Mouse (Mus musculus) heart, adult 8-10 months (tissue): Measurements from ENCODE around the gene Tmem104. TPM values are rescaled to one million over a fixed set of nuclear protein-coding genes. Genes with fewer than 3 reads are reported as not detected.
A peak's percentile ranks its signal among the peaks of the same experiment; 100 is the strongest.

Source experiments
- DNase-seq: peaks from one replicate; pipeline ENCODE4 v3.0.0; 2022; ENCODE audit warnings: low spot score
- total RNA-seq, 4 experiments: library from RNA; stranded (reverse); gene quantifications; 2 replicates each; pipeline ENCODE4 v1.2.4; 2022

Tmem104 gene
- total RNA-seq, 4 experiments from 2014 or later = 8.7 to 10.9 (median 9.1) TPM

- DNase-seq = no peak
Observed at GRCm38 (mm10) chr11:115198932-115199384, 11.7 kb downstream of the Tmem104 start.

DNA sequence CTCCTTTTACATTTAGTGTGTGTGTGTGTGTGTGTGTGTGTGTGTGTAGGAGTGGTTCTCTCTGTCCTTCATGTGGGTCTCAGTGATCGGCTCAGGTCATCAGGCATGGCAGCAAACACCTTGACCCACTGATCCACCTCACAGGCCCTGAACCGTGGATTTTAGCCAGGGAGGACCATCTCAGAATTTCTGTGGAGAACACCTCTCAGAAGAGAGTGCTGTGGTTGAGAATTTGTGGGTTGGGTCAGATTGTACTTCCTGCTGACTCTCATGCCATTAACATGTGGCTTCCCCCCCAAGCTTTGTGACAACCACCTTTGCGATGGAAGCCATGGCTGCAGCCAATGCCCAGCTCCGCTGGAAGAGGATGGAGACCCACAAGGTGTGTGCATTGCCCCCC is 13.2 kb downstream of the Tmem104 start:
- DNase-seq = no peak

DNA sequence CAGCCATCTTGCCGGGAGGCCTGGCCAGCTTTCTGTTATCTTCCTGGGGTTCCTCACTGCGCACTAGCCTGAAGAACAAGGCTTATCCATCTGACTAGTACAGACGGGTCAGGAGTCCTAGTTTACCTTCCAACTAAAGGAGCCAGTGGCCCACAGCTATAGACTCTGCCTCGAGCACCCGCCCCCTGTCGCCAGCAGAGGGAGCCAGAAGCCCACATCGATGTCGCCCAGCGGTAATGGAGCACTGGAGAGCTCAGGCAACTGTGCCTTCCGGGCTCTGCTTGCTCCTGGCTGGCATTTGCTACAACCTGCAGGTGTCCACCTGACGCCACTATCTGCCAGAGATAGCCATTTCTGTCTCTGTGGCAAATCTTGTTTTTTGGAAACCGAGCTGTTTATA is 15.0 kb downstream of the Tmem104 start:
- DNase-seq = peak; percentile 75

DNA sequence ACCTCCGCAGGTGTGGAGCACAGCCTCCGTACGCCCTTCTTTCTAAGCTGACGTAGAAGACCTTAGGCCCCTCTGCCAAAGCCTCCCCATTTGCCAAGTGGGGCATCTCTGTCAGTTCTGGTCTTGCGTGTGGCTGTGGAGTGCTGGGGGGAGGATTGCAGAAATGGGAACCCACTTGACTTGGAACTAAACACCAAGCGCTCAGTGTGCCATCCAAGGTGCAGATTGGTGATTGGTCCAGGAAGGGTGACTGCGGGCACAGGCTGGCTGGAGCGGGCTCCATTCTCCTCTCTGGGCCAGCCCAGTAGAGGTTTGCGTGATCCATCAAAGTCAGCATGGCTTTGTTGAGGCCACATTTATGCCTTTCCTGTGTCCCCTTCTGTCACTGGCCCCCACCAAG is 15.5 kb downstream of the Tmem104 start:
- no peak for DNase-seq

DNA sequence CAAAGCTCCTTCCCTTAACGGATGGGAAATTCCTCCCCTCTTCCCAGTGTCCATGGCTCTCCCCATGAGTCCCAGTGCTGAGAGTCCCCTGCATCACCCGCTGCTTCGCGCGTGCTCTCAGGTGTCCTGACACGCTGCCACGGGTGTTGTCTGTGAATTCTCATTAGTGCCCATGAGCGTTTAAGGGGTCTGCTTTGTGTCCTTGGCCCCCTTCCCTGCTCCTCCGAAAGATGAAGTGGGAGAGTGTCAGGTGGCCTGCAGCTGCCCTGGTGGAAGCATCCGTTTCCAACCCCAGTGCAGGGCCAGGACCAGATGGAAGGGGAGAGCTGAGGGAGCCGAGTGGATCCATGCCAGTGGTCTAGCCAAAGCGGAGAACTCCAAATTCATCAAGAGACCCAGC is 20.8 kb downstream of the Tmem104 start:
- no peak for DNase-seq

GRCm38 (mm10) chr11:115208776-115209732 is 21.8 kb downstream of the Tmem104 start:
- DNase-seq = no peak

- no peak for DNase-seq
Observed at GRCm38 (mm10) chr11:115209958-115210357, 22.7 kb downstream of the Tmem104 start.

DNA sequence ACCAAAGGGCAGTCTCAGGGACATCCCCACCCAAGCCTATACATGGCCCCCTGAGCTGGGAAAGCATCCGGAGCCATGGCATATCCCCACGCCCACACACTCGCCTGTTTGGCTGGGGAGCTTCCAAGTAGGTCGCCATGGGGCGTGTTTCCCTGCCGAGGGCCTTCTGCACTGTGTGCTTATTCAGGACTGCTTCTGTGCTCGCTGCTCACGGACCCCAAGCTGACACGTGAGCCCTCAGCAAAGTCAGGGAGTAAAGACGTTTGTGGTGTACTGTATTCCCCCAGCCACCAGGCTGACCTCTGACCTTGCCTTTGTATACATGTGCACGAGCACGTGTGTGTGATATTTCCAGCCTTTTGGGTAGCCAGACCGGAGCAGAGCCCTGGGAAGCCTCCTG is 24.8 kb downstream of the Tmem104 start:
- DNase-seq = no peak

DNA sequence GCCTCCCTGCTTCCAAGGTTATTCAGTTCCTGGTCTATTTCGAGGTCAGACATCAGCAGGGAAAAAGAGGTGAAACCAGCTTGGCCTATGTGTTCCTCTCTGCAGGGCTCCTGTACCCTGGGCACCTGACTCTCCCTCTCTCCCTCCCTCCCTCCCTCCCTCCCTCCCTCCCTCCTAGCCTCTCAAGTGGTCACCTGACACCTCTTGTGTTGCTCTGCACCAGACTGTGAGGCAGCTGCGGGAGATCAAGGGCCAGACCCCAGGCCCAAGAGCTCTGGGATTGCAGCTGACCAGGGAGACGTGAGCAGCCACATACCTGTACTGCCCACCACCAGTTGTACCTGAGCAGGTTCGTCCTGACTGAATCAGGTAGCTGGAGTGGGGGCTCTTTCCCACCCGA is 27.8 kb downstream of the Tmem104 start:
- no peak for DNase-seq

GRCm38 (mm10) chr11:115217439-115218410 is 30.4 kb downstream of the Tmem104 start:
- DNase-seq = no peak

GRCm38 (mm10) chr11:115219263-115219662 is 32.0 kb downstream of the Tmem104 start:
- DNase-seq = peak; percentile 59

- no peak for DNase-seq
Observed at GRCm38 (mm10) chr11:115219685-115220084, 32.4 kb downstream of the Tmem104 start.

GRCm38 (mm10) chr11:115222077-115222476 is 34.8 kb downstream of the Tmem104 start:
- DNase-seq = no peak

- DNase-seq = no peak
Observed at GRCm38 (mm10) chr11:115222570-115222969, 35.3 kb downstream of the Tmem104 start.

DNA sequence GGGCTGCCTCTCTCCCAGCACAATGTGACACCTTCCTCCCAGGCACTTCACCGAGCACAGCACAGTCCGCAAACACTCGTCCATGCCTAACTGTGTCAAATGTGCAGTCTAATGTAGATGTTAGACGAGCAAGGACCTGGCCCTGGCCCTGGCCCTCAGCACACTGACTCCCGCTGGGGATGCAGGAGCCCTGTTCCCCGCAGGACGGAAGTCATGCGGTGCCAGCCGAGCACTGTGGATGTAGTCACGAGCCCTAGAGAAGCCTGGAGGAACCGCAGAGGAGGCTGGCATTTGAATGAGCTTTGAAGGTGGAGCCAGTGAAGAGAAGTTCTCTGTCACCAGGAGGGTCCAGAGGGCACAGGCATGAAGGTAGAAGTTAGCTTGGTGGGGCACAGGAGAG is 36.2 kb downstream of the Tmem104 start:
- DNase-seq = no peak

GRCm38 (mm10) chr11:115223877-115224276 is 36.6 kb downstream of the Tmem104 start:
- DNase-seq = no peak

DNA sequence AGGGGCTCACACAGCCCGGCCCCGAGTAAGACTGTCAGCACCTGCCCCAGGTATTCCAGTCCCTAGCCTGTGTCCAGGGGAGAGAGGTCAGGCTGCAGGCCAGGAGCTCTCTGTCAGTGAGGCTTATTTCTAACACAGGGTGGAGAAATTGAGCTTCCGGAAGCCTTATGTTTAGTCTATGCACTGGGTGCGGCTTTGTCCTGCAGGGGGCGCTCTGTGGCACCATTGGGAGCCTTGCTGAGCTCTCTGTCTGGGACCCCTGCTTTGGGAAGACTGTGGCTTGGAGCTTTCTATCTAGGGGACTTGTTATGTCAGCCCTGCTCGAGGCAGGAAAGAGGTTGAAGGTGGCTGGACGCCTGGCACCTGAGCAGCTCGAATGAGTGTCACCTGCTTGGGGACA is 37.6 kb downstream of the Tmem104 start:
- DNase-seq = no peak

DNA sequence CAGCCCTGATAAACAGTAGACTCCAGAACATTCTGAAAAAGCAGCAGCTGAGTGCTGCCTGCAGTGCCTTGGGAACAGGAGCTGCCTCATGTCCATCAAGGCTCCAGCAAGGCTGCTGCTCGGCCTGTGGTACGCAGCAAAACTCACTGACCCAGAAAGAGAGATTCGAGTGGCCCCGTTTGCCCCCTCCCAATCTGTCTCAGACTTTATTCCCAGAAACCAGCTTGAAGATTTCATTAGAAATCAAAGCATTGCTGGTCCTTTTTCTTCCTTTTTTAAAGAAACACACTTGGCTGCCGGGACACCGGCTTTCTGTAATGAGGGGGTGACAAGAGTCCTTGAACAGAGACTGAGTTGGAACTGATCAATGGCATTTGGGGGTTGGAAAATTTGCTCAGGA is 38.0 kb downstream of the Tmem104 start:
- DNase-seq = no peak

DNA sequence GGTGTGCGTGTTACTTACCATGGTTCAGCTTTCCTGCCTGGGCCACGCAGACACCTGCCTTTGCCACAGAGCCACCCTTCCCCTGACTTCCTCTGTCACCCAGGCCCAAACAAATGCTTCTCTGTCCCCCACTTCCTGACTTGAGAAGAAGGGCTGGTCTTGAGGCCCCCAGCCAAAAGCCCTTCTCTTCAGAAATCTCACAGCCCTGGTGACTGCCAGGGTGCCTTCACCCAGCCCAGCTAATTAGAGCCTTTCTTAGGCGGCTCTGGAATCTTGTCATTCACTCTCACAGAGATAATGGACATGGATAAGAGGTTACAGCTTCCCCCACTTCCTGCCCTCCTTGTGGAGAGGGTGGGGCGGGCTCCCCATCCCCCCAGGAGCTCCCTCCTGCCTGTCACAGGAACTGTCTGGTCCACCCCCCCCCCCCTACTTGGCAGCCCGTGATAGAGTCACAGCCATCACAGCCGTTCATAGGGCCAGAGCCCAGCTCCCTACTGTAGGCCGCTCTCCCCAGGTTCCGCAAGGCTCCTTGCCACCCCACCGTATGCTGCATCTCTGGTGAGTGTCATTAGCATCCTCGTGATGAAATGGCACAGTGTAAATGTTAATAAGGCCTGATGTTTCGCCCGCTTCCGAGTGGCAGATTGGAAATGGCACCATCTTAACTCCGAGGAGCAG is 39.7 kb downstream of the Tmem104 start:
- no peak for DNase-seq

GRCm38 (mm10) chr11:115227640-115228039 is 40.4 kb downstream of the Tmem104 start:
- DNase-seq = no peak

- no peak for DNase-seq
Observed at GRCm38 (mm10) chr11:115228430-115228829, 41.1 kb downstream of the Tmem104 start.
